Mouse (Mus musculus): ENCODE measurements around the gene Col9a2.

DNA sequence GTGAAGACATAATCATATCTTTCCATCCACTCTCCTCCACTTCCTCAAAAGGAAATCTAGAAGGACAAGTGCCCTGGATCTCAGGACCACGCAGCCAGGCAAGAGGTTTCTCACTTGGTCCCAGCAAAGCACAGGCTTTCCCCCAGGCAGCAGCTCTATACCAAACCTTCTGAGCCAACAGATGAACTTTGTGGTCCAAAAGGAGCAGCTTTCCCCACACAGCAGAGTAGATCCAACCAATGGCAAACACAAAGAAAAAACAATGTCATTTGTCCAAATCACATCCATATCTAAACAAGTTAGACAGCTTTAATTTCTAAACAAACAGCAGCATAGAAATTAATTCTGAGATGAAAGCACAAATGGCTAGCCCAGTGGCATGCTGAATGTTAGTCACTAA is 37.5 kb upstream of the Col9a2 start:
- TF ChIP-seq CTCF (IDR thresholded peaks at IDR 0.05; ENCODE audit: borderline replicate concordance, extremely low read depth, insufficient read depth, insufficient read length) (no peak), POLR2A (IDR thresholded peaks at IDR 0.05; ENCODE audit: borderline replicate concordance, extremely low read depth, insufficient read depth, insufficient read length, poor library complexity, severe bottlenecking) (no peak)
